Mouse (Mus musculus) bone marrow macrophage, adult 2 months (primary cell): ENCODE measurements around the gene Selenoh. TPM values are rescaled to one million over a fixed set of nuclear protein-coding genes. Genes with fewer than 3 reads are reported as not detected.
A peak's percentile ranks its signal among the peaks of the same experiment; 100 is the strongest.

Experiments
- H3K27ac ChIP-seq: 2 replicates; pipeline ENCODE4 v1.5.1; 2012; ENCODE audit warnings: low read depth, low read length; ENCODE audit not compliant: insufficient read depth
- H3K4me1 ChIP-seq: 2 replicates; pipeline ENCODE4 v1.6.1; 2012; ENCODE audit warnings: low read length; ENCODE audit not compliant: control insufficient read depth, insufficient read depth
- H3K4me3 ChIP-seq: 2 replicates; pipeline ENCODE4 v1.5.1; 2012; ENCODE audit warnings: mild to moderate bottlenecking, low read length, moderate library complexity; ENCODE audit not compliant: insufficient read depth
- CTCF ChIP-seq: IDR thresholded peaks from 2 replicates; pipeline ENCODE4 v1.5.1; 2012; ENCODE audit warnings: low read depth, mild to moderate bottlenecking, low read length, moderate library complexity
- POLR2A ChIP-seq: IDR thresholded peaks from 2 replicates; pipeline ENCODE4 v1.6.1; 2012; ENCODE audit warnings: mild to moderate bottlenecking, low read depth, low read length, borderline replicate concordance
- polyA plus RNA-seq: library from polyadenylated mRNA; stranded (reverse); fragments of >200 nt; gene quantifications from 2 replicates; pipeline ENCODE4 v1.2.4, GENCODE M21; 2012; ENCODE audit not compliant: missing spikeins, insufficient read depth, insufficient read length

Selenoh gene
- polyA plus RNA-seq, 1 experiment, result 24.5 TPM

GRCm38 (mm10) chr2:84649674-84650073 is 20.9 kb downstream of the Selenoh start:
- Histone ChIP-seq H3K4me1 (peaks cover 17% of the 10 kb centered on the region), H3K27ac (peak overlapping the region; percentile 2; the same call in 1 of the 2 replicates), H3K4me3 (peak overlapping the region; percentile 59)
- TF ChIP-seq CTCF (no peak), POLR2A (no peak)

GRCm38 (mm10) chr2:84648369-84648768 is 22.2 kb downstream of the Selenoh start:
- Histone ChIP-seq H3K4me3 (peak overlapping the region; percentile 49), H3K4me1 (peaks cover 22% of the 10 kb centered on the region), H3K27ac (no peak overlapping the region)
- TF ChIP-seq CTCF (no peak), POLR2A (no peak)

GRCm38 (mm10) chr2:84647051-84647568 is 23.5 kb downstream of the Selenoh start:
- H3K4me1 ChIP-seq, result peaks cover 27% of the 10 kb centered on the region
- H3K4me3 ChIP-seq, result no peak overlapping the region
- no peak for TF ChIP-seq POLR2A
- no peak overlapping the region for H3K27ac ChIP-seq

GRCm38 (mm10) chr2:84646138-84646537 is 24.4 kb downstream of the Selenoh start:
- H3K27ac ChIP-seq, result no peak overlapping the region
- TF ChIP-seq CTCF (no peak), POLR2A (no peak)
- no peak overlapping the region for H3K4me3 ChIP-seq
- H3K4me1 ChIP-seq, result peaks cover 36% of the 10 kb centered on the region

GRCm38 (mm10) chr2:84640833-84641232 is 29.7 kb downstream of the Selenoh start:
- no peak for TF ChIP-seq POLR2A
- no peak for TF ChIP-seq CTCF
- no peak overlapping the region for H3K4me3 ChIP-seq
- peaks cover 58% of the 10 kb centered on the region for H3K4me1 ChIP-seq
- no peak overlapping the region for H3K27ac ChIP-seq

DNA sequence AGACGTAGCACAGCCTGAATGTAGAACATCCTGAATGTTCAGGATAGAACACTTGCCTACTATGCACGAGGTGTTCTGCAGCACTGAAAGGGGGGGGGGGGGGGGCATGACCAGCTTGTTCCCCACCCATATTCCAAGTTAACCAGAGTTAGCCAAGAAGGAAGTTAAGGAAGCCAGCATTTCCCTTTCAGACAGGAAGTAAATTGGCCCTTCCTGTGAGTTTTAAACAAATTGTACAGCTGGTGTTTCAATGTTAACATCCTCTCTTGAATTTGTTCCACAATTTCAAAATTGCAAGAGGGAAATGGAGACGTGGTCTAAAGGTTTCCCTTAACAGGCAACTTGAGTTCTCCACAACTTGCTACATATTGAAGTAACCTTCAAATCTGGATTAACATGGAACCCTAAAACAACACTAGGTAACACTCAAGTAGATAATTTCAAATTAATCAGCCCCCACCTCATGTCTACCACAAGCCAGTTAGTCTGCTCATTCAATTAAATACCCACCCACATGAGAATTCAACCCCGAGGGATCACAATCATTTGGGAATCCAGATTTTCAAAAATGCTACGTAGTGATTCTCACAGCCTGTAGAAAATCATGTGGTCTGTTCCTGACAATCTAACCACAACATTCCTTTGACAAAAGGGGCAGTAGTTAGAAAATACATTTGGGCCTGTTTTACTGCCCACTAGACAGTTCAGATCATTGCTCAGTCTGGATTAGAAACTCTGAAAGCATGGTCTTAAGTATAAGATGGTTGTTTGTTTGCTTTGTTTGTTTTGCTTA is 31.9 kb downstream of the Selenoh start:
- Histone ChIP-seq H3K27ac (peak overlapping the region; percentile 61), H3K4me3 (no peak overlapping the region), H3K4me1 (peaks cover 70% of the 10 kb centered on the region)
- TF ChIP-seq POLR2A, result no peak
- TF ChIP-seq CTCF, result no peak

- no peak overlapping the region for H3K4me3 ChIP-seq
- TF ChIP-seq CTCF (no peak), POLR2A (no peak)
- H3K4me1 ChIP-seq, result peaks cover 74% of the 10 kb centered on the region
- H3K27ac ChIP-seq, result no peak overlapping the region
Measured at GRCm38 (mm10) chr2:84637452-84638165, 33.0 kb downstream of the Selenoh start.

GRCm38 (mm10) chr2:84636231-84636741 is 34.3 kb downstream of the Selenoh start:
- Histone ChIP-seq H3K4me3 (no peak overlapping the region; the same call in 1 of the 2 replicates), H3K4me1 (peaks cover 76% of the 10 kb centered on the region), H3K27ac (peak overlapping the region; percentile 58)
- TF ChIP-seq CTCF (no peak), POLR2A (no peak)

GRCm38 (mm10) chr2:84635611-84636010 is 35.0 kb downstream of the Selenoh start:
- peaks cover 73% of the 10 kb centered on the region for H3K4me1 ChIP-seq

GRCm38 (mm10) chr2:84634934-84635482 is 35.6 kb downstream of the Selenoh start:
- H3K4me3 ChIP-seq, result no peak overlapping the region
- no peak for TF ChIP-seq CTCF
- no peak for TF ChIP-seq POLR2A

More at GRCm38 (mm10) chr2:84635611-84636010, 35.0 kb downstream of the Selenoh start:
- Histone ChIP-seq H3K4me3 (no peak overlapping the region), H3K27ac (peak overlapping the region; percentile 58)
- TF ChIP-seq CTCF (no peak), POLR2A (no peak)

More at GRCm38 (mm10) chr2:84634934-84635482, 35.6 kb downstream of the Selenoh start:
- peaks cover 68% of the 10 kb centered on the region for H3K4me1 ChIP-seq
- peak overlapping the region; percentile 30; the same call in 1 of the 2 replicates for H3K27ac ChIP-seq
